Mouse (Mus musculus): ENCODE results near the gene Slc41a2.
A peak's percentile ranks its signal among the peaks of the same experiment; 100 is the strongest.

Slc41a2 gene

GRCm38 (mm10) chr10:83218778-83219177 is 118.9 kb downstream of the Slc41a2 start:
- DNase-seq, result no peak

- DNase-seq, result peak; percentile 14
Observed at GRCm38 (mm10) chr10:83217256-83217655, 120.4 kb downstream of the Slc41a2 start.

GRCm38 (mm10) chr10:83215559-83215958 is 122.1 kb downstream of the Slc41a2 start:
- no peak for DNase-seq

- DNase-seq, result no peak
Observed at GRCm38 (mm10) chr10:83212618-83213017, 125.1 kb downstream of the Slc41a2 start.

- DNase-seq, result no peak
Observed at GRCm38 (mm10) chr10:83210968-83211583, 126.6 kb downstream of the Slc41a2 start.

GRCm38 (mm10) chr10:83210122-83210521 is 127.6 kb downstream of the Slc41a2 start:
- DNase-seq, result no peak

- no peak for DNase-seq
Observed at GRCm38 (mm10) chr10:83209388-83209787, 128.3 kb downstream of the Slc41a2 start.

- no peak for DNase-seq
Observed at GRCm38 (mm10) chr10:83208436-83208835, 129.2 kb downstream of the Slc41a2 start.

- DNase-seq, result no peak
Observed at GRCm38 (mm10) chr10:83202906-83203702, 134.6 kb downstream of the Slc41a2 start.

- DNase-seq, result no peak
Observed at GRCm38 (mm10) chr10:83201525-83201924, 136.2 kb downstream of the Slc41a2 start.

GRCm38 (mm10) chr10:83199290-83199689 is 138.4 kb downstream of the Slc41a2 start:
- no peak for DNase-seq

- no peak for DNase-seq
Observed at GRCm38 (mm10) chr10:83198692-83199091, 139.0 kb downstream of the Slc41a2 start.

GRCm38 (mm10) chr10:83197690-83198336 is 139.9 kb downstream of the Slc41a2 start:
- peak; percentile 90 for DNase-seq

- DNase-seq, result no peak
Observed at GRCm38 (mm10) chr10:83191982-83192381, 145.7 kb downstream of the Slc41a2 start.

- DNase-seq, result no peak
Observed at GRCm38 (mm10) chr10:83191476-83191875, 146.2 kb downstream of the Slc41a2 start.

- no peak for DNase-seq
Observed at GRCm38 (mm10) chr10:83189071-83189470, 148.6 kb downstream of the Slc41a2 start.

- DNase-seq, result no peak
Observed at GRCm38 (mm10) chr10:83186984-83187383, 150.7 kb downstream of the Slc41a2 start.

GRCm38 (mm10) chr10:83186167-83186566 is 151.5 kb downstream of the Slc41a2 start:
- no peak for DNase-seq

- DNase-seq, result no peak
Observed at GRCm38 (mm10) chr10:83185121-83185520, 152.6 kb downstream of the Slc41a2 start.

- no peak for DNase-seq
Observed at GRCm38 (mm10) chr10:83184480-83185069, 153.1 kb downstream of the Slc41a2 start.

GRCm38 (mm10) chr10:83183634-83184479 is 153.8 kb downstream of the Slc41a2 start:
- no peak for DNase-seq

GRCm38 (mm10) chr10:83182573-83182960 is 155.1 kb downstream of the Slc41a2 start:
- peak; percentile 72 for DNase-seq
